Mouse (Mus musculus): Measurements from ENCODE around the gene Inf2. TPM values are rescaled to one million over a fixed set of nuclear protein-coding genes. Genes with fewer than 3 reads are reported as not detected.

The Inf2 gene
- polyA plus RNA-seq, 1 experiment = 569 TPM

DNA sequence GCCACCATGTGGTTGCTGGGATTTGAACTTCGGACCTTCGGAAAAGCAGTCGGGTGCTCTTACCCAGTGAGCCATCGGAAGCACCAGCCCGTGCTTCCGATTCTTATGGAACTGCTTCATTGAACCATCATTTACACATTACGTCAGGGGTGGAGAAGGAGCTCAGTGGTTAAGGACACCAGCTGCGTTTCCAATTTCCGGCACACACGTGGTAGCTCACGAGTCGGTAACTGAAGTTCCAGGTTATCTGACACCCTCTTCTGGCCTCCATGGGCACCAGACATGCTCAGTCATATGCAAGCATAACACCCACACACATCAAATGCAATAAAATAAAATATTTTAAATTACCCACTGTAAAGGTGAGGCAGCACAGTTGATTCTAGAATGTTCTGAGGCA is 41.4 kb downstream of the Inf2 start:
- Histone ChIP-seq H3K4me3 (replicated peaks) (no peak overlapping the region), H3K4me1 (peaks cover 80% of the 10 kb centered on the region), H3K36me3 (replicated peaks; ENCODE audit: low read length) (peaks cover 8% of the 10 kb centered on the region), H3K9me3 (no peaks in the 10 kb centered on the region), H3K27me3 (replicated peaks) (peaks cover 26% of the 10 kb centered on the region)
- no peak for TF ChIP-seq FLI1 (IDR thresholded peaks at IDR 0.05; ENCODE audit: low read length)
- no peak for TF ChIP-seq GATA1 (IDR thresholded peaks at IDR 0.05; ENCODE audit: borderline replicate concordance, low read length)

DNA sequence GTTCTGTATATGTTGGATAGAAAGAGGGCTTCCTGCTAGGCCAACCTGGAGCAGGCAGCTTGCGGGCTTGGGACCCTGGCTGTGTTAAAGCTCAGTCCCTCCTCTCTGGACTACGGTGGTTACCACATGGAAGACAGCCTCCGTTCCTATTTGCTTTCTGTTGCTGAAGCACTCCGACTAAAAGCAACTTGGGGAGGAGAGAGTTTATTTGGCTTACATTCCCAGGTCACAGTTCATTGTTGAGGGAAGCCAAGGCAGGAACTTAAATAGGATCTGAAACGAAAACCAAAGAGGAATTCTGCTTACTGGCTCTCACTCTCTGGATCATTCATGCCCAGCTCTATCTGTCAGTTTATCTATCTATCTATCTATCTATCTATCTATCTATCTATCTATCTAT is 42.2 kb downstream of the Inf2 start:
- Histone ChIP-seq H3K27me3 (replicated peaks) (peaks cover 26% of the 10 kb centered on the region), H3K9me3 (no peaks in the 10 kb centered on the region), H3K4me3 (replicated peaks) (no peak overlapping the region), H3K4me1 (peaks cover 73% of the 10 kb centered on the region), H3K36me3 (replicated peaks; ENCODE audit: low read length) (peaks cover 9% of the 10 kb centered on the region)
- TF ChIP-seq FLI1 (IDR thresholded peaks at IDR 0.05; ENCODE audit: low read length) = no peak
- no peak for TF ChIP-seq GATA1 (IDR thresholded peaks at IDR 0.05; ENCODE audit: borderline replicate concordance, low read length)

DNA sequence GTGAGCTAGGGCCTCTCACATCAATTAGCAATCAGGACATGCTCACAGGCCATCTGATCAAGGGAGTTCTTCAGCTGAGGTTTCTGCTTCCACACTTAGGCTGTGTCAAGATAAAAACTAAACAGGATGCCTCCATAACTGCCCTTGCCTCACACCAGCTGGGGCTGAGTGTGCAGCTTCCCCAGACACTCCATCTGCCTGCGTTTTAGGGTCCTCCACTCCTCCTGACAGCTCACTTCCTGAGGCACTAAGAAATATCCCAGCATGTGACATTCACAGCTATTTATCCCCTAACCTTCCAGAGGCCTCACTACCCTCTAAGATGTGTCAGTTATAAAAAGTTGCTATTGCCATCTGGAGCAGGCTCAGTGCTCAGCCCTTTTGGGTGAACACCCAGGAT is 42.9 kb downstream of the Inf2 start:
- peaks cover 31% of the 10 kb centered on the region for H3K27me3 ChIP-seq (replicated peaks)
- H3K4me1 ChIP-seq = peaks cover 72% of the 10 kb centered on the region
- H3K4me3 ChIP-seq (replicated peaks) = peak overlapping the region; percentile 23
- TF ChIP-seq FLI1 (IDR thresholded peaks at IDR 0.05; ENCODE audit: low read length) (no peak), GATA1 (IDR thresholded peaks at IDR 0.05; ENCODE audit: borderline replicate concordance, low read length) (no peak)
- H3K36me3 ChIP-seq (replicated peaks; ENCODE audit: low read length) = peaks cover 14% of the 10 kb centered on the region
- no peaks in the 10 kb centered on the region for H3K9me3 ChIP-seq

DNA sequence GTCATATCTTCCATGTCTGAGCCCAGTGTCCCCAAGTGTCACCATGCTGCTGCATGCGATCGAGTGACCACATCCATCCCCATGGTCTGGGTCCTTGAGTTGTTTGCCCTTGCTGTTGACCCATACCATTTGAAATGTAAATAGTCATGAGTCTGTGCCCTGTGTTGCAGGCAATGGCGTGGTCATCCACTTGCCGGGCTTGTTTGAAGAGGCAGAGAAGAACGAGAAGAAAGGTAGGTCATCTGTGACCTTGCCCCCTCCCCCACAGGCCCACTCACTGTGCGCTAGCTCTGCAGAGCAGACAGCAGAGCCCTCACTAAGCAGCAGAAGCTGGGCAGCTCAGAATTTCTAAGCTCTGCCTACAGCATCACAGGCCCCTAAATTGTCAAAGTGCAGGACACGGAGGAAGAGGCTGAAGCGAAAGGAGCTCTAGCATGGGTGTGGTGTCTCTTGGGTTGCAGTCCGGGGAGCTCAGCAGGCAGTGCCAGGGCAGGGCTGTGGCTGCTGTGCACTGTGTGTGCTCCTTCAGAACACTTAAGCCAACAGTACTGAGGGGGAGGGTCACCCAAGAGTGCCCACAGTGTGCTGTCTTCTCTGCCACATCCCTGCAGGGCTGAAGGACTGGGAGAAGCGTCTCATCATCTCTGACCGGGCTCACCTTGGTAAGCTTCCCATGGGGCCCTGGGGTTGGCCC is 43.6 kb downstream of the Inf2 start:
- Histone ChIP-seq H3K9me3 (no peaks in the 10 kb centered on the region), H3K4me3 (replicated peaks) (peak overlapping the region; percentile 65), H3K27me3 (replicated peaks) (peaks cover 39% of the 10 kb centered on the region), H3K36me3 (replicated peaks; ENCODE audit: low read length) (peaks cover 20% of the 10 kb centered on the region), H3K4me1 (peaks cover 65% of the 10 kb centered on the region)
- TF ChIP-seq FLI1 (IDR thresholded peaks at IDR 0.05; ENCODE audit: low read length) (no peak), GATA1 (IDR thresholded peaks at IDR 0.05; ENCODE audit: borderline replicate concordance, low read length) (no peak)

DNA sequence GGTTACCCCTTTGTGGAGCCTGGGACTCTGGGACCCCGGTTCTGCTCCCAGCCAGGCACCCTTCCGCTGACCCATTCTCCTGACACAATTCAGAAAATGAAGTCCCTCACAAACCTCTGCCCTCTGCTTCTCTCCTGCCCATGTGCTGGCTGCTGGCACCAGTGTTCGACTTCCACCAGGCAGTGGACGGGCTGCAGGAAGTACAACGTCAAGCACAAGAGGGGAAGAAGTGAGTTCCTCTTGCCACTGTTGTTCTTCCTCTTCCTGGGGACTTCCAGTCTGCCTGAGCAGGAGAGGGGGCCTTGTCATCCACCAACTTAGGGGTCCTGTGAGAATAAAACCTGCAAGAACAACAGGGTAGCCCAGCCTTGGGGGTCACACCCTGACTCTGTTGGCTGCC is 44.3 kb downstream of the Inf2 start:
- Histone ChIP-seq H3K9me3 (no peaks in the 10 kb centered on the region), H3K36me3 (replicated peaks; ENCODE audit: low read length) (peaks cover 21% of the 10 kb centered on the region), H3K4me1 (peaks cover 59% of the 10 kb centered on the region), H3K4me3 (replicated peaks) (no peak overlapping the region), H3K27me3 (replicated peaks) (peaks cover 41% of the 10 kb centered on the region)
- TF ChIP-seq GATA1 (IDR thresholded peaks at IDR 0.05; ENCODE audit: borderline replicate concordance, low read length) (no peak), FLI1 (IDR thresholded peaks at IDR 0.05; ENCODE audit: low read length) (no peak)

DNA sequence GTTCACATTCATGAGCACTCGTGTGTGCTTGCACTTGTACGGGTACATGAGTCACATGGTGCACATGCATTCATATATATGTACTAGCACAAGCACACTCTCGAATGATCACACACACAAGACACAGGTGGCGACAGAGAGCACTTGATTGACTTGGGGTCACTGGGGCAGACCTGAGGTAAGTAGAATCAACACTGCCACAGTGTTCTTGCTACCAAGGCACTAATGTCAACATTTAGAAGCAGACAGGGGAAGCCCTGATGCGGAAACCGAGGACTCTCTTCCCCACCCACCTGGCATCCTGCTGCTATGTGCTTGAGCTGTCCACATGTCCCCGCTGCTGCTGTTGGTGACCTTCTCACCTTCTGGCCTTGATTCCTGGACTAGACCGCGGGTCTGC is 45.1 kb downstream of the Inf2 start:
- H3K36me3 ChIP-seq (replicated peaks; ENCODE audit: low read length) = peaks cover 22% of the 10 kb centered on the region
- H3K9me3 ChIP-seq = no peaks in the 10 kb centered on the region
- peak overlapping the region; percentile 34 for H3K4me3 ChIP-seq (replicated peaks)
- no peak for TF ChIP-seq GATA1 (IDR thresholded peaks at IDR 0.05; ENCODE audit: borderline replicate concordance, low read length)
- TF ChIP-seq FLI1 (IDR thresholded peaks at IDR 0.05; ENCODE audit: low read length) = no peak
- peaks cover 51% of the 10 kb centered on the region for H3K4me1 ChIP-seq
- peaks cover 45% of the 10 kb centered on the region for H3K27me3 ChIP-seq (replicated peaks)

DNA sequence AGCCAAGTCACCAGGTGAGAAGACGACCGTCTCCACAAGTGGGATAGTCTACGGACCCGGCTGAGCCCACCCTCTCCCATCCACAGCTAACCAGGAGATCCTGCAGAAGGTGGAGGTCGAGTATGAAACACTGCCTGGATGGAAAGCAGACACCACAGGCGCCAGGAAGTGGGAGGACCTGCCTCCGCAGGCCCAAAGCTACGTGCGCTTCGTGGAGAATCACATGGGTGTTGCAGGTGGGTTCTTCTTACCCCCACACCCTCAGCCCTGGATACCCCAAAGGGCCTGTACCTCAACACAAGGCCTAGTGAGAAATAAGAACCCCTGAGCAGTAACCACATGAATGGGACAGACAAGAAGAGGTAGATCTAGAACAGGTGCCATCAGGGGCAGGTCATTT is 50.9 kb downstream of the Inf2 start:
- TF ChIP-seq GATA1 (IDR thresholded peaks at IDR 0.05; ENCODE audit: borderline replicate concordance, low read length) (no peak), FLI1 (IDR thresholded peaks at IDR 0.05; ENCODE audit: low read length) (no peak)
- Histone ChIP-seq H3K4me1 (peaks cover 17% of the 10 kb centered on the region), H3K4me3 (replicated peaks) (no peak overlapping the region), H3K27me3 (replicated peaks) (peaks cover 25% of the 10 kb centered on the region), H3K36me3 (replicated peaks; ENCODE audit: low read length) (peaks cover 40% of the 10 kb centered on the region), H3K9me3 (no peaks in the 10 kb centered on the region)

DNA sequence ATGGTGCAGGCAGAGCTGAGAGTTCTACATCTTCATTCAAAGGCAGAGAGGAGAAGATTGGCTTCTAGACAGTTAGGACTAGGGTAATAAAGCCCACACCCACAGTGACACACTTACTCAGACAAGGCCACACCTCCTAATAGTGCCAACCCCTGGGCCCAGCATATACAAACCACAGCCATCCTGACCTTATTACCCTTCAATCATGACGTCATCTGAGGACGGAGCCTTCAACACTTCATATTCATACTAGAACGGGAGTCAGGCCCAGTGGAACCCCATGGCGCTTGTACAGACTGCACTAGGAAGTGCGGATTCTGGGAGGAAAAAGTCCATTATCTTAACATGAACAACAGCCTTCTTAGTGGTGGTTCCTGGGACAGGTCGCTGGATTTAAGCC is 54.5 kb downstream of the Inf2 start:
- H3K4me3 ChIP-seq (replicated peaks) = no peak overlapping the region
- peaks cover 43% of the 10 kb centered on the region for H3K4me1 ChIP-seq
- TF ChIP-seq GATA1 (IDR thresholded peaks at IDR 0.05; ENCODE audit: borderline replicate concordance, low read length) = no peak
- no peak for TF ChIP-seq FLI1 (IDR thresholded peaks at IDR 0.05; ENCODE audit: low read length)

DNA sequence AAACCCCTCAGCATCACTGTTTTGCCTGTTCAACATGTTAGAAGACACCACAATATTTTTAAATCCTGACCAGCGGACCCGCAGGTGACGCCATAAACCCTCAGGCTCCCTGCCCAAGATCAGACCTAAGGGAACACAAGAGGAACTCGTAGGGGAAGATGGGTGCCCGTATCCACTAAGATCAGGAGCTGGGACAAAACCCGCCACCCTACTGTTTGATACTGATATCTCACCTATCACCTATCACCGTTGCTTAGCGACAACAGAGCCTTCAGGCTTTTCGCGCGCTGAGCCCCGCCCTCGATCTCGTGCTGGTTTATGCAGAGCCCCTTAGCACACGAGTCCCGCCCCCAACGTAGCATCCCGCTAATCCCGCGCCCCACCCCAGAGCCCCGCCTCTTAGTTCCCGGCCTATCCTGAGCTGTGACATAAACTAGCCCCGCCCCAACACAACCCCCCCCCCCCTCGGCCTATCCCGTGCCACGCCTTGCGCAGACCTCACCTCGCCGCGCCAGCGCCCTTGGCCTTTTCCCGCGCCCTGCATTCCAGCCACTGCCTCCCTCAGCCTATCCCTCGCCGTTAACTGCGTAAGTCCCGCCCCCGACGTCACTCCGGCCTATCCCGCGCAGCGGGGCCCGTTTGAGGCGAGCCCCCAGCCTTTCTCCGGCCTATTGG is 55.7 kb downstream of the Inf2 start, which contains the start of gene Siva1:
Gene Siva1, plus strand, starts transcription at position 500 of the 675 bp plus-strand sequence.
- Histone ChIP-seq H3K36me3 (replicated peaks; ENCODE audit: low read length) (peaks cover 42% of the 10 kb centered on the region), H3K9me3 (no peaks in the 10 kb centered on the region), H3K27me3 (replicated peaks) (no peaks in the 10 kb centered on the region), H3K4me3 (replicated peaks) (peak within 1 kb of the TSS; percentile 97), H3K4me1 (peaks cover 55% of the 10 kb centered on the region)
- no peak for TF ChIP-seq FLI1 (IDR thresholded peaks at IDR 0.05; ENCODE audit: low read length)
- TF ChIP-seq GATA1 (IDR thresholded peaks at IDR 0.05; ENCODE audit: borderline replicate concordance, low read length) = no peak

More for the DNA sequence above, 54.5 kb downstream of the Inf2 start:
- no peaks in the 10 kb centered on the region for H3K9me3 ChIP-seq
- H3K36me3 ChIP-seq (replicated peaks; ENCODE audit: low read length) = peaks cover 38% of the 10 kb centered on the region
- H3K27me3 ChIP-seq (replicated peaks) = peaks cover 3% of the 10 kb centered on the region

DNA sequence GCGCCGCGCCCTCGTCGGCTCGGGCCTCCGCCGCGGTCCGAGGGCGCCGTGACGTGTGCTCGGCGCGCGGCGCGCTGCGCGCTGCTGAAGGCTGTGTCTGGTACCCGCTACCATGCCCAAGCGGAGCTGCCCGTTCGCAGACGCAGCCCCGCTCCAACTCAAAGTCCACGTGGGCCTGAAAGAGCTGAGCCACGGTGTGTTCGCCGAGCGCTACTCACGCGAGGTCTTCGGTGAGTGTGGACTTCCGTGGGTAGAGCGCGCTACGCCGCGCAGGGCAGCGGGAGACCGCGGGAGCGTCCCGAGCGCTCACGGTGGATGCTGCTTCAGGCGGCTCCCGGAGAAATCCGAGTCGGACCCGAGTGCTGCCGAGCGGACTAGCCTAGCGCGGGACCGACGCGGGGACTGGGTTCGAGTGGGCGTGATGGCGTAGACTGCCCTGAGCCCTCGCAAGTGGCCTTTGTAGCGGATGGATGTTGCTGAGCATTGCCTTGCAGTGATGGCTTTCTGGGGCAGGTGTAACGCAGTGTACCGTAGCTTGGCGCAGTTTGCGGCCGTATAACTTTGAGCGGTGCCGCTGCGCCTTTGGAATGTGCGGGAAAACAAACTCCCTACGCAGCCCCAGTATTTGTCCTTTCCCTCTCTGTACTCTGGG is 56.4 kb downstream of the Inf2 start:
- Histone ChIP-seq H3K4me3 (replicated peaks) (peak overlapping the region; percentile 97), H3K4me1 (peaks cover 57% of the 10 kb centered on the region), H3K36me3 (replicated peaks; ENCODE audit: low read length) (peaks cover 43% of the 10 kb centered on the region), H3K9me3 (no peaks in the 10 kb centered on the region), H3K27me3 (replicated peaks) (no peaks in the 10 kb centered on the region)
- TF ChIP-seq GATA1 (IDR thresholded peaks at IDR 0.05; ENCODE audit: borderline replicate concordance, low read length) (no peak), FLI1 (IDR thresholded peaks at IDR 0.05; ENCODE audit: low read length) (no peak)

Data from megakaryocyte, embryonic 14.5 days (primary cell).